Mouse (Mus musculus) thymus, adult 2 months (tissue): ENCODE results near the gene Ampd3. TPM values are rescaled to one million over a fixed set of nuclear protein-coding genes. Genes with fewer than 3 reads are reported as not detected.

ENCODE experiments used
- DNase-seq: peaks from one replicate; pipeline ENCODE4 v3.0.0; 2021
- H3K27ac ChIP-seq: fragments of 200-500 bp; 2 replicates; pipeline ENCODE4 v1.5.1; 2012; ENCODE audit warnings: low read length, control low read depth; ENCODE audit not compliant: control insufficient read depth, insufficient read depth
- H3K27me3 ChIP-seq: fragments of 200-500 bp; 2 replicates; pipeline ENCODE4 v1.6.1; 2012; ENCODE audit warnings: mild to moderate bottlenecking, low read length, moderate library complexity, mixed read lengths; ENCODE audit not compliant: control insufficient read depth, insufficient read depth
- H3K36me3 ChIP-seq: fragments of 200-500 bp; 2 replicates; pipeline ENCODE4 v1.6.1; 2012; ENCODE audit warnings: mild to moderate bottlenecking, low read length, moderate library complexity; ENCODE audit not compliant: control insufficient read depth, insufficient read depth
- H3K4me1 ChIP-seq: fragments of 200-500 bp; replicated peaks from 2 replicates; pipeline ENCODE4 v1.6.1; 2012; ENCODE audit warnings: low read length; ENCODE audit not compliant: control insufficient read depth, insufficient read depth
- H3K4me3 ChIP-seq: fragments of 200-500 bp; 2 replicates; pipeline ENCODE4 v1.5.1; 2012; ENCODE audit warnings: mild to moderate bottlenecking, low read length, control low read depth, moderate library complexity; ENCODE audit not compliant: control insufficient read depth, insufficient read depth
- CTCF ChIP-seq: fragments of 200-500 bp; IDR thresholded peaks from 2 replicates; pipeline ENCODE4 v1.5.1; 2012; ENCODE audit warnings: mild to moderate bottlenecking, control low read depth, low read length, moderate library complexity, borderline replicate concordance; ENCODE audit not compliant: control insufficient read depth, poor library complexity, insufficient read depth; ENCODE audit errors: extremely low read depth
- POLR2A ChIP-seq: fragments of 200-500 bp; IDR thresholded peaks from 2 replicates; pipeline ENCODE4 v1.6.1; 2012; ENCODE audit warnings: mild to moderate bottlenecking, low read length, control low read depth, moderate library complexity; ENCODE audit not compliant: control insufficient read depth, poor library complexity, insufficient read depth; ENCODE audit errors: extremely low read depth
- WGBS: fragments of 180-500 bp; shearing (Covaris S2); methylation state at CpG from one replicate; pipeline ENCODE4 v1.1.7; 2018; 5-methylcytosine and 5-hydroxymethylcytosine counted together
- polyA plus RNA-seq: library from polyadenylated mRNA; depleted of rRNA; stranded (reverse); fragments of >200 nt; gene quantifications from 2 replicates; pipeline ENCODE4 v1.2.3, GENCODE M21; 2012

Ampd3 gene
- polyA plus RNA-seq, 1 experiment, result 9.8 TPM

DNA sequence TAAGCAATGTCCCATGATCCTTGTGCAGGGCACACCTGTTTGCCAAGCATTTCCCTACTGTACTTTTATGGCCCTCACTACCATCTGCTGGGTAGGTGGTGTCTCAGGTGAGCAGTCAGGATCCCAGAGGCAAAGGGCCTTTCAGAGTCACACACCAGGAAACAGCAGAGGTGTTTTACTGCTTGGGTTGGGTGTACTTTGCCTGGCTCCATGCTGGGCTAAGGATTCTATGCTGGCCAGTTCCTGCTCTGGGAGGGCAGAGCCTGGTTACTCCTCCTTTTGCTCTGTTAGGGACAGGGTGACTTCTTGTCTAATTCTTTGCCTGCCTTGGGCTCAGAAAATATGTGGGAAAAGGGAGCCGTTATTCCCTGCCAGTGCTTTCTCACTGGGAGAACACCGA is 24.8 kb downstream of the Ampd3 start:
- TF ChIP-seq POLR2A, result no peak
- TF ChIP-seq CTCF, result no peak
- 95% methylated on average over 2 of the region's 2 CpGs for WGBS
- no peaks in the 10 kb centered on the region for H3K36me3 ChIP-seq
- H3K4me3 ChIP-seq, result no peak overlapping the region
- no peak overlapping the region for H3K27ac ChIP-seq
- H3K4me1 ChIP-seq, result peaks cover 15% of the 10 kb centered on the region
- no peaks in the 10 kb centered on the region for H3K27me3 ChIP-seq
- DNase-seq, result no peak

DNA sequence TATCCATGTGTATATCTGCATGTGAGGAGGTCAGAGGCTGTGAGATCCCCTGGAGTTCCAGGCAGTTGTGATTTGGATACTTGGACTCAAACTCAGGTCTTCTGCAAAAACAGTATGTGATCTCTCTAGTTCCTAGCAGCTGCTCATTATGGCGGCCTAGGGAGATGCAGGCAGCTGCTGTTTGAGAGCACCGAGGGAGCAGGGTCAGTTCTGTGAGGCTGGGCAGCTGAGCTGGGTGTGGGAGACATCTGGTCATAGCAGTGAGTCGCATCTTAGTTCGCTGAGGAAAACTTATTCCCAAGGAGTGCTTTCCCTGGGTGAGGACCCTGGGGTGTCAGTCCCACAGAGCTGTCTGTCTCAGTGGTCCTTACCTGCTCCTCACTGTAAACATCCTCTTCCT is 26.7 kb downstream of the Ampd3 start:
- WGBS, result 91% methylated on average over 4 of the region's 4 CpGs
- Histone ChIP-seq H3K27me3 (no peaks in the 10 kb centered on the region), H3K36me3 (no peaks in the 10 kb centered on the region), H3K27ac (no peak overlapping the region), H3K4me3 (no peak overlapping the region), H3K4me1 (peaks cover 15% of the 10 kb centered on the region)
- TF ChIP-seq CTCF (no peak), POLR2A (no peak)
- no peak for DNase-seq

DNA sequence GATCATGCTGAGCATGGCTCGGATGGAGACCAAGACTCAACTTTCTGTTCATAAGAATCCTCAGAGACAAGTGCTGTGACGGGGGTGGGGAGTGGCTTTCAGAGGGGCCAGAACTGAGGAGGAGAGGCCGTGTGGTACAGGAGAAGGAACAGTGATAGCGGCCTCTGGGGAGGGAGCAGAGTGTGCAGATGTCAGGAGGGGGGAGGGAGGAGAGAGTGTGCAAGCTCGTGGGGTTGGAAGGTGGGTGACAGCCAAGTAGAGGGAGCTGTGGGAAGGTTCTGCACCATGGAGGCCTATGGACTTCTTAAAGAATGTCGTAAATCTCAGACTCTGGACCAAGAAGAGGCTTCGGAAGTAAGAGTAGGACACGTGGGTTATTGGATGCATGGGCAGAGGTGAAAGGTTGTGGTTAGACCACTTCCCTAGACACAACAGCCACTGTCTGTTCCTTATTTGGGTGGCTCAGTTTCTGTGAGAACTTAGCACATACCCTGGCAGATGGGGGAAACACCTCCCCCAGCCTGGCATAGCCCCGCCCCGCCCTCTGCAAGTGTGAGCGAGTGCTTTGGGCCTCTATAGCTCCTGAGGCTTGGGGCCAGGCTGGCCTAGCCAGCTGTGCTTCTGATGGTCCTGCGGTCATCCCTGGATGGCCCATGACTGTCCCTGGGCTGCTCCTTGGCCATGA is 28.5 kb downstream of the Ampd3 start:
- Histone ChIP-seq H3K4me3 (no peak overlapping the region), H3K36me3 (no peaks in the 10 kb centered on the region), H3K27me3 (no peaks in the 10 kb centered on the region), H3K27ac (no peak overlapping the region), H3K4me1 (peaks cover 15% of the 10 kb centered on the region)
- 8% methylated on average over 12 of the region's 12 CpGs for WGBS
- DNase-seq, result peak; percentile 68
- TF ChIP-seq CTCF (0 out of 2 replicates have a peak, but pooled peaks have one; percentile 17), POLR2A (no peak)

DNA sequence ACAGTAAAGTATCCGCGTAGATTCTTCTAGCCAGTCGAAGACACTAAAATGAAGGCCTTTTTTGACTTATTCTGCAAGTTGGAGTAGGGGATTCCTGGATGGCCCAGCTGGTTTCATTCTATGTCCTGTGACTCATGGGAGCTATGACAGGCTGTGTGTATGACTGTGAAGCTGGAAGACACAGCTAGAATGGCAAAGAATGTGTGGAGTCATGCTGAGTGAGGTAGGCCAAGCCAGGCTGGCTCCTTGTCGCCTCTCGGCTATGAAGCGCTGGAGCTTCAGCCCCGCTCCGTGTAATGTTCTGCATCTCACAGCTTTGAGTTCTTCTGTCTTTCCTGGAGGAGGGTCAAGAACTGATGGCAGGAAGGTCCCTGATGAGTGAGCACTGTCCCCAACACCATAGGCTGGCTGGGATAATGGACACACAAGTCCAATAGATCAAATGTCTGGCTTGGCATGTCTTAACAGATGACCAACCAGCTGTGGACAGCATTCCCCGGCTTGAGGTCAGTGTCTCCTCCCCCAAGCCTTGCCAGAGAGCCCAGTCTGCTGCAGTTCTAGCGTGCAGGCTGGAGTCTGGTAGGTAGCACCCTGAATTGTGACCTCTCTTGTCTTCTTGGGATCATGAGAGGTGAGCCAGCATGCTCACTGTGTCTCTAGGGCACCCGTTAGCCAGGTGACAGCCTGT is 29.9 kb downstream of the Ampd3 start:
- no peak for TF ChIP-seq POLR2A
- no peak for TF ChIP-seq CTCF
- Histone ChIP-seq H3K4me1 (peaks cover 15% of the 10 kb centered on the region), H3K27me3 (no peaks in the 10 kb centered on the region), H3K4me3 (no peak overlapping the region), H3K27ac (no peak overlapping the region), H3K36me3 (no peaks in the 10 kb centered on the region)
- WGBS, result 94% methylated on average over 11 of the region's 11 CpGs
- no peak for DNase-seq

DNA sequence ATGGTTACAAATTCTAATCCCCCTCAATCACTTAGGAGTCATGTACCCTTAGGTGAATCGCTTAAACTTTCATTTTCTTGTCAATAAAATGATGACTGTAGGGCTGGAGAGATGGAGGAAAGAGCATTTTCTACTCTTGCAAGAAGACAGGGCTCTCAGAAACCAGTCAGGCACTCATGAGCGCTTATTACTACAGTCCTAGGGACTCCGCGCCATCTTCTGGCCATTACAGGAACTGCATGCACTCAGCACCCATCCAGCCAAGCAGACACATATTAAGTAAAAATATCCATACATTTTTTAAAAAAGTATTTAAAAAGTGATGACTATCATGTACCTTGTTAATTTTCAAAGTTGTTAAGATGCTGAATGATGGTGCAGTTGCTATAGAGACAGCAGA is 33.0 kb downstream of the Ampd3 start:
- Histone ChIP-seq H3K27me3 (no peaks in the 10 kb centered on the region), H3K4me3 (no peak overlapping the region), H3K27ac (no peak overlapping the region), H3K36me3 (no peaks in the 10 kb centered on the region), H3K4me1 (peaks cover 12% of the 10 kb centered on the region)
- WGBS, result 2% methylated on average over 4 of the region's 4 CpGs
- peak; percentile 74 for DNase-seq
- TF ChIP-seq POLR2A (no peak), CTCF (no peak)

DNA sequence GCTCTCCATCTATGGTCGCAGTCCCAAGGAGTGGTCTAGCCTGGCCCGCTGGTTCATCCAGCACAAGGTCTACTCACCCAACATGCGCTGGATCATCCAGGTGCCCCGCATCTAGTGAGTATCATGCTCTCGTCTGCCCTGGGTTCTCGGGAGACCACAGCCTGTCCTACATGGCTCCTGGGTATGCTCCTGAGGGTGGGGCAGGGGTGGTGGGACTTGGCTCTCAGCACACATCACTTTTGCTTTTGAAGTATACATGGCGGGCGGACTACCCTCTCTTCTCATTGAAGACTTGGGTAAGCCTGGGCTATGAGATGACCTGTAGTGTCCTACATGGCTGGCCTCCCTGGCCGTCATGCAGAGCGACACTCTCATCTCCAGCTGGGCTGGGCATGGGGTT is 35.1 kb downstream of the Ampd3 start:
- Histone ChIP-seq H3K27ac (no peak overlapping the region), H3K4me1 (no peaks in the 10 kb centered on the region), H3K4me3 (no peak overlapping the region), H3K27me3 (no peaks in the 10 kb centered on the region), H3K36me3 (no peaks in the 10 kb centered on the region)
- TF ChIP-seq POLR2A, result no peak
- WGBS, result 96% methylated on average over 10 of the region's 10 CpGs
- no peak for DNase-seq
